12 mouse cellular contexts compared by ENCODE assay signal in genomic region chr10:64641576-64641975, GRCm38 (mm10).
DNase-seq lines count a peak whose midpoint lies in the region; ATAC-seq and TF ChIP-seq lines count a peak whose summit lies in the region.
"Had no signal": no experiment of that assay in that cellular context is flagged by ENCODE, and none has a peak within 500 bp of the region (broad histone marks: within the 10 kb centered on the region; RNA-seq: fewer than 3 reads in every experiment).

No protein-coding gene starts in this region.

- no peak for DNase-seq in left cerebral cortex, adult 2 months (ENCODE audit: extremely low spot score in 1 of 2, low spot score in 2 of 2)
- no peak for DNase-seq in left cerebral cortex, adult 11 months (ENCODE audit: low spot score)
- peak; percentile 22 for DNase-seq in embryonic facial prominence, embryonic 11.5 days (ENCODE audit: low spot score)
- DNase-seq in lung, postnatal 25 days (ENCODE audit: low spot score): peak; percentile 5
- no peak for DNase-seq in testis, postnatal 10 days (ENCODE audit: low spot score)
- no peak for DNase-seq in heart, postnatal 25 days (ENCODE audit: low spot score)
- DNase-seq in liver: no peak
- DNase-seq: adrenal gland, postnatal 25 days; gastrocnemius, postnatal 14 days; heart, postnatal 4 days had no signal

- ATAC-seq in embryonic facial prominence, embryonic 11.5 days (replicated peaks; ENCODE audit: insufficient number of reproducible peaks, low FRiP score, low TSS enrichment, low read depth): no peak
- peak; percentile 75 for ATAC-seq in kidney, embryonic 14.5 days (ENCODE audit: low FRiP score, low TSS enrichment)

- no peaks in the 10 kb centered on the region for H3K36me3 ChIP-seq in embryonic facial prominence, embryonic 11.5 days (replicated peaks; ENCODE audit: control insufficient read depth, insufficient read depth, low read depth, low read length)
- no peaks in the 10 kb centered on the region for H3K36me3 ChIP-seq in kidney, embryonic 14.5 days (ENCODE audit: control insufficient read depth, insufficient read depth, low read length)
- H3K36me3 ChIP-seq: midbrain, embryonic 12.5 days had no signal

- WGBS in embryonic facial prominence, embryonic 11.5 days: 52% methylated on average over 8 of the region's 8 CpGs
- 24% methylated on average over 8 of the region's 8 CpGs for WGBS in kidney, embryonic 14.5 days

- intact Hi-C loops in left cerebral cortex, adult 2 months (cut with DNase I): no loop called here
- intact Hi-C loops in heart, postnatal 25 days (cut with DNase I): no loop called here

- no peaks in the 10 kb centered on the region for H3K9me3 ChIP-seq in embryonic facial prominence, embryonic 11.5 days (replicated peaks; ENCODE audit: control insufficient read depth, low read length)
- H3K9me3 ChIP-seq in kidney, embryonic 14.5 days (ENCODE audit: control insufficient read depth, low read length): no peaks in the 10 kb centered on the region
- H3K9me3 ChIP-seq: midbrain, embryonic 12.5 days had no signal

- peak; percentile 19; the same call in 1 of the 2 replicates for TF ChIP-seq CTCF in left cerebral cortex, adult 2 months (IDR thresholded peaks at IDR 0.05)

- H3K4me2 ChIP-seq in embryonic facial prominence, embryonic 11.5 days (ENCODE audit: low read depth, low read length): no peak overlapping the region
- no peak overlapping the region for H3K4me2 ChIP-seq in kidney, embryonic 14.5 days (replicated peaks; ENCODE audit: low read depth, low read length)
- H3K4me2 ChIP-seq: midbrain, embryonic 12.5 days had no signal

- no peak overlapping the region for H3K9ac ChIP-seq in embryonic facial prominence, embryonic 11.5 days (replicated peaks; ENCODE audit: low read length)
- no peak overlapping the region for H3K9ac ChIP-seq in kidney, embryonic 14.5 days (ENCODE audit: low read depth, low read length)
- H3K9ac ChIP-seq: midbrain, embryonic 12.5 days had no signal

- no peak overlapping the region for H3K4me3 ChIP-seq in left cerebral cortex, adult 2 months
- no peak overlapping the region for H3K4me3 ChIP-seq in embryonic facial prominence, embryonic 11.5 days (ENCODE audit: low read depth, low read length)
- no peak overlapping the region for H3K4me3 ChIP-seq in kidney, embryonic 14.5 days (ENCODE audit: low read length)
- H3K4me3 ChIP-seq: midbrain, embryonic 12.5 days had no signal

- H3K4me1 ChIP-seq in embryonic facial prominence, embryonic 11.5 days (ENCODE audit: control insufficient read depth, insufficient read depth, low read length): no peaks in the 10 kb centered on the region
- no peaks in the 10 kb centered on the region for H3K4me1 ChIP-seq in kidney, embryonic 14.5 days (ENCODE audit: control insufficient read depth, insufficient read depth, low read length)
- H3K4me1 ChIP-seq: midbrain, embryonic 12.5 days had no signal

- H3K27me3 ChIP-seq in embryonic facial prominence, embryonic 11.5 days (ENCODE audit: control insufficient read depth, insufficient read depth, low read length): no peaks in the 10 kb centered on the region
- H3K27me3 ChIP-seq in kidney, embryonic 14.5 days (ENCODE audit: control insufficient read depth, insufficient read depth, low read length): no peaks in the 10 kb centered on the region
- H3K27me3 ChIP-seq: midbrain, embryonic 12.5 days had no signal

- no peak overlapping the region for H3K27ac ChIP-seq in left cerebral cortex, adult 2 months
- no peak overlapping the region for H3K27ac ChIP-seq in embryonic facial prominence, embryonic 11.5 days (replicated peaks; ENCODE audit: low read depth, low read length)
- no peak overlapping the region for H3K27ac ChIP-seq in kidney, embryonic 14.5 days (ENCODE audit: low read depth, low read length)
- H3K27ac ChIP-seq: midbrain, embryonic 12.5 days had no signal

Comparison
In these comparisons a context has a peak if more than half of its experiments do, and no peak if none do; other contexts are left out.
1. DNase-seq: peak in embryonic facial prominence, embryonic 11.5 days (single experiment) and lung, postnatal 25 days (single experiment); none in left cerebral cortex, adult 2 months (0 of 2), left cerebral cortex, adult 11 months (single experiment), testis, postnatal 10 days (single experiment), heart, postnatal 25 days (single experiment) and liver (single experiment).